Mouse (Mus musculus): ENCODE results near the gene Agrp. TPM values are rescaled to one million over a fixed set of nuclear protein-coding genes. Genes with fewer than 3 reads are reported as not detected.

The Agrp gene
- polyA plus RNA-seq, 1 experiment from 2014 or later: 0.64 TPM

GRCm38 (mm10) chr8:105518436-105519313 lies 118.5 kb downstream of the Agrp start, which contains the start of gene Hsd11b2:
TSS of gene Hsd11b2 (plus strand) at chr8:105518755.
- Histone ChIP-seq H3K4me1 (peaks cover 79% of the 10 kb centered on the region), H3K9me3 (no peaks in the 10 kb centered on the region), H3K27me3 (replicated peaks; ENCODE audit: low read depth, poor library complexity, severe bottlenecking) (peaks cover 68% of the 10 kb centered on the region), H3K4me3 (peak within 1 kb of the TSS; percentile 84), H3K36me3 (replicated peaks) (peaks cover 19% of the 10 kb centered on the region), H3K27ac (replicated peaks) (peak within 1 kb of the TSS; percentile 92)
- peak; percentile 78 for DNase-seq (ENCODE audit: low spot score)
- WGBS: under 1% methylated on average over 68 of the region's 68 CpGs

- Histone ChIP-seq H3K4me3 (peak overlapping the region; percentile 84), H3K36me3 (replicated peaks) (peaks cover 6% of the 10 kb centered on the region), H3K4me1 (peaks cover 72% of the 10 kb centered on the region), H3K27ac (replicated peaks) (peak overlapping the region; percentile 92; the same call in 1 of the 2 replicates), H3K9me3 (no peaks in the 10 kb centered on the region), H3K27me3 (replicated peaks; ENCODE audit: low read depth, poor library complexity, severe bottlenecking) (peaks cover 72% of the 10 kb centered on the region)
- whole genome bisulfite sequencing: 36% methylated on average over 8 of the region's 8 CpGs
- peak; percentile 29 for DNase-seq (ENCODE audit: low spot score)
Measured at GRCm38 (mm10) chr8:105517346-105517745, 119.8 kb downstream of the Agrp start.

MicroRNAs within 50 kb of the gene (microRNA counts, 519-probe panel; counts per million panel counts)
- 2,849 counts per million, percentile 67 among the panel's probes with 10 or more counts for microRNA mmu-miR-1966

Small RNA genes lying within 50 kb of the gene (microRNA-seq; reads per million reads assigned to microRNA genes)
- gene Mir1966: not detected

Other genes starting within 250 kb of the Agrp start
- 0.08 and 0.16 TPM in 2 replicates for gene Kctd19, start 223.9 kb downstream of the Agrp start, polyA plus RNA-seq (2016; fragmentation: Nextera tagmentation; extraction: Ambion mirVana)
- 0.29 and 0.67 TPM in 2 replicates for gene Lrrc36, start 223.8 kb downstream of the Agrp start, polyA plus RNA-seq (2016; fragmentation: Nextera tagmentation; extraction: Ambion mirVana)
- 35.7 and 48.8 TPM in 2 replicates for gene Tppp3, start 165.9 kb downstream of the Agrp start, polyA plus RNA-seq (2016; fragmentation: Nextera tagmentation; extraction: Ambion mirVana)
- 19.2 and 20.5 TPM in 2 replicates for gene Zdhhc1, start 140.5 kb downstream of the Agrp start, polyA plus RNA-seq (2016; fragmentation: Nextera tagmentation; extraction: Ambion mirVana)
- 18.8 and 22.2 TPM in 2 replicates for gene Hsd11b2, start 118.6 kb downstream of the Agrp start, polyA plus RNA-seq (2016; fragmentation: Nextera tagmentation; extraction: Ambion mirVana)
- 64.7 and 64.9 TPM in 2 replicates for gene Atp6v0d1, start 71.3 kb downstream of the Agrp start, polyA plus RNA-seq (2016; fragmentation: Nextera tagmentation; extraction: Ambion mirVana)
- gene Ripor1, start 32.1 kb downstream of the Agrp start, polyA plus RNA-seq (2016; fragmentation: Nextera tagmentation; extraction: Ambion mirVana): 13.5 and 15.9 TPM in 2 replicates
- gene Ctcf, start 825 bp downstream of the Agrp start, polyA plus RNA-seq (2016; fragmentation: Nextera tagmentation; extraction: Ambion mirVana): 136 and 137 TPM in 2 replicates
- gene Carmil2, start 48.9 kb upstream of the Agrp start, polyA plus RNA-seq (2016; fragmentation: Nextera tagmentation; extraction: Ambion mirVana): 1.5 TPM in 2 replicates
- gene Acd, start 63.7 kb upstream of the Agrp start, polyA plus RNA-seq (2016; fragmentation: Nextera tagmentation; extraction: Ambion mirVana): 67.7 and 72.6 TPM in 2 replicates
- gene Pard6a, start 63.8 kb upstream of the Agrp start, polyA plus RNA-seq (2016; fragmentation: Nextera tagmentation; extraction: Ambion mirVana): 15.1 and 16.8 TPM in 2 replicates
- not detected in 2 replicates for gene 4933405L10Rik, start 70.3 kb upstream of the Agrp start, polyA plus RNA-seq (2016; fragmentation: Nextera tagmentation; extraction: Ambion mirVana)
- gene Enkd1, start 70.8 kb upstream of the Agrp start, polyA plus RNA-seq (2016; fragmentation: Nextera tagmentation; extraction: Ambion mirVana): 49.3 and 54.0 TPM in 2 replicates
- gene Gfod2, start 121.3 kb upstream of the Agrp start, polyA plus RNA-seq (2016; fragmentation: Nextera tagmentation; extraction: Ambion mirVana): 34.7 and 36.6 TPM in 2 replicates
- gene Ranbp10, start 190.0 kb upstream of the Agrp start, polyA plus RNA-seq (2016; fragmentation: Nextera tagmentation; extraction: Ambion mirVana): 11.4 and 12.1 TPM in 2 replicates
- 0.19 and 0.40 TPM in 2 replicates for gene Tsnaxip1, start 190.3 kb upstream of the Agrp start, polyA plus RNA-seq (2016; fragmentation: Nextera tagmentation; extraction: Ambion mirVana)
- 49.6 and 51.2 TPM in 2 replicates for gene Cenpt, start 215.9 kb upstream of the Agrp start, polyA plus RNA-seq (2016; fragmentation: Nextera tagmentation; extraction: Ambion mirVana)
- 82.1 and 83.0 TPM in 2 replicates for gene Thap11, start 217.7 kb upstream of the Agrp start, polyA plus RNA-seq (2016; fragmentation: Nextera tagmentation; extraction: Ambion mirVana)
- gene Nutf2, start 223.2 kb upstream of the Agrp start, polyA plus RNA-seq (2016; fragmentation: Nextera tagmentation; extraction: Ambion mirVana): 394 and 398 TPM in 2 replicates
- gene Edc4, start 243.5 kb upstream of the Agrp start, polyA plus RNA-seq (2016; fragmentation: Nextera tagmentation; extraction: Ambion mirVana): 69.8 and 78.4 TPM in 2 replicates